Mouse (Mus musculus) lung, embryonic 14.5 days (tissue): Measurements from ENCODE around the gene P2ry12. TPM values are rescaled to one million over a fixed set of nuclear protein-coding genes. Genes with fewer than 3 reads are reported as not detected.

ENCODE experiments used
- ATAC-seq: fragments of 200-750 bp; cut with Nextera tagmentation; 2 replicates; pipeline ENCODE4 v1.8.0; 2017; ENCODE audit warnings: mild to moderate bottlenecking, moderate TSS enrichment, moderate library complexity; ENCODE audit not compliant: insufficient read depth
- DNase-seq: peaks from one replicate; pipeline ENCODE4 v3.0.0-alpha.2; 2015
- H3K27ac ChIP-seq: fragments of 300-500 bp; sonication (generic); 2 replicates; pipeline ENCODE4 v1.5.1; 2014; ENCODE audit warnings: low read depth, mild to moderate bottlenecking, moderate library complexity
- H3K27me3 ChIP-seq: fragments of 300-500 bp; sonication (generic); 2 replicates; pipeline ENCODE4 v1.6.1; 2014; ENCODE audit warnings: low read length, control low read depth; ENCODE audit not compliant: insufficient read depth
- H3K36me3 ChIP-seq: fragments of 300-500 bp; sonication (generic); 2 replicates; pipeline ENCODE4 v1.6.1; 2014; ENCODE audit warnings: control low read depth; ENCODE audit not compliant: insufficient read depth
- H3K4me1 ChIP-seq: fragments of 300-500 bp; sonication (generic); 2 replicates; pipeline ENCODE4 v1.6.1; 2014; ENCODE audit warnings: antibody characterized with exemption, control low read depth; ENCODE audit not compliant: insufficient read depth
- H3K4me2 ChIP-seq: fragments of 300-500 bp; sonication (generic); 2 replicates; pipeline ENCODE4 v1.6.1; 2014; ENCODE audit warnings: mild to moderate bottlenecking
- H3K4me3 ChIP-seq: fragments of 300-500 bp; sonication (generic); 2 replicates; pipeline ENCODE4 v1.5.1; 2014; ENCODE audit warnings: low read depth, low read length
- H3K9ac ChIP-seq: fragments of 300-500 bp; sonication (generic); 2 replicates; pipeline ENCODE4 v1.6.1; 2014
- H3K9me3 ChIP-seq: fragments of 300-500 bp; sonication (generic); 2 replicates; pipeline ENCODE4 v1.6.1; 2016; ENCODE audit warnings: low read depth, low read length, control low read depth
- CTCF ChIP-seq: IDR thresholded peaks from 2 replicates; pipeline ENCODE4 v1.5.1; 2016; ENCODE audit warnings: antibody characterized with exemption, low read depth
- WGBS: fragments of 180-500 bp; shearing (Covaris S2); extraction: QIAGEN DNeasy Blood & Tissue Kit; methylation state at CpG from one replicate; pipeline ENCODE4 v1.1.7; 2014; 5-methylcytosine and 5-hydroxymethylcytosine counted together
- polyA plus RNA-seq: library from polyadenylated mRNA; unstranded; fragments of >200 nt; fragmentation: Nextera tagmentation; extraction: Ambion mirVana; gene quantifications from 2 replicates; pipeline ENCODE4 v1.2.1, GENCODE M21; 2014

The P2ry12 gene
- polyA plus RNA-seq: 2.6 and 3.4 TPM in 2 replicates

- no peak for ATAC-seq
- no peaks in the 10 kb centered on the region for H3K27me3 ChIP-seq
- no peak within 1 kb of the TSS for H3K27ac ChIP-seq
- no peak for DNase-seq
- 53% methylated on average over 7 of the region's 7 CpGs for WGBS
- H3K4me1 ChIP-seq: peaks cover 10% of the 10 kb centered on the region; the same call in 1 of the 2 replicates
- no peaks in the 10 kb centered on the region for H3K9me3 ChIP-seq
- no peak for TF ChIP-seq CTCF
- H3K4me2 ChIP-seq: no peak within 1 kb of the TSS
- no peak within 1 kb of the TSS for H3K4me3 ChIP-seq
- H3K9ac ChIP-seq: no peak within 1 kb of the TSS
- H3K36me3 ChIP-seq: no peaks in the 10 kb centered on the region
These were observed at the start of gene P2ry12 for GRCm38 (mm10) chr3:59262704-59263103. Gene P2ry12 (minus strand): TSS chr3:59262871.

GRCm38 (mm10) chr3:59305518-59305917, 42.8 kb upstream of the P2ry12 start:
- H3K4me2 ChIP-seq: no peak overlapping the region
- no peaks in the 10 kb centered on the region for H3K4me1 ChIP-seq
- DNase-seq (no peak), ATAC-seq (no peak)
- H3K36me3 ChIP-seq: 0 out of 2 replicates have a peak, but pooled peaks cover 2% of the 10 kb centered on the region
- H3K4me3 ChIP-seq: no peak overlapping the region
- TF ChIP-seq CTCF: no peak
- WGBS: 87% methylated on average over 2 of the region's 2 CpGs
- no peaks in the 10 kb centered on the region for H3K9me3 ChIP-seq
- H3K9ac ChIP-seq: no peak overlapping the region
- H3K27me3 ChIP-seq: no peaks in the 10 kb centered on the region
- no peak overlapping the region for H3K27ac ChIP-seq

- no peak for DNase-seq
- no peak overlapping the region for H3K4me2 ChIP-seq
- H3K9ac ChIP-seq: no peak overlapping the region
- no peak overlapping the region for H3K27ac ChIP-seq
- H3K36me3 ChIP-seq: 0 out of 2 replicates have a peak, but pooled peaks cover 2% of the 10 kb centered on the region
- TF ChIP-seq CTCF: no peak
- WGBS: 93% methylated on average over 5 of the region's 5 CpGs
- no peaks in the 10 kb centered on the region for H3K27me3 ChIP-seq
- no peak for ATAC-seq
- H3K4me3 ChIP-seq: no peak overlapping the region
- H3K4me1 ChIP-seq: no peaks in the 10 kb centered on the region
- H3K9me3 ChIP-seq: no peaks in the 10 kb centered on the region
These were observed 42.3 kb upstream of the P2ry12 start for GRCm38 (mm10) chr3:59304944-59305343.

GRCm38 (mm10) chr3:59297653-59298052, 35.0 kb upstream of the P2ry12 start:
- no peak overlapping the region for H3K4me3 ChIP-seq
- no peaks in the 10 kb centered on the region for H3K4me1 ChIP-seq
- ATAC-seq (no peak), DNase-seq (no peak)
- H3K27me3 ChIP-seq: no peaks in the 10 kb centered on the region
- H3K36me3 ChIP-seq: no peaks in the 10 kb centered on the region
- no peak for TF ChIP-seq CTCF
- no peak overlapping the region for H3K27ac ChIP-seq
- H3K9ac ChIP-seq: no peak overlapping the region
- no peak overlapping the region for H3K4me2 ChIP-seq
- no peaks in the 10 kb centered on the region for H3K9me3 ChIP-seq
- 80% methylated on average over 16 of the region's 16 CpGs for WGBS

- DNase-seq (no peak), ATAC-seq (no peak)
- H3K27me3 ChIP-seq: no peaks in the 10 kb centered on the region
- no peak overlapping the region for H3K4me2 ChIP-seq
- H3K9ac ChIP-seq: no peak overlapping the region
- TF ChIP-seq CTCF: no peak
- H3K4me3 ChIP-seq: no peak overlapping the region
- H3K36me3 ChIP-seq: no peaks in the 10 kb centered on the region
- no peak overlapping the region for H3K27ac ChIP-seq
- H3K4me1 ChIP-seq: no peaks in the 10 kb centered on the region
- no peaks in the 10 kb centered on the region for H3K9me3 ChIP-seq
- 88% methylated on average over 5 of the region's 5 CpGs for WGBS
These were observed 34.0 kb upstream of the P2ry12 start for GRCm38 (mm10) chr3:59296563-59297130.

GRCm38 (mm10) chr3:59295699-59296562, 33.3 kb upstream of the P2ry12 start:
- DNase-seq: no peak
- H3K27ac ChIP-seq: no peak overlapping the region
- 82% methylated on average over 16 of the region's 16 CpGs for WGBS
- ATAC-seq: no peak
- H3K9ac ChIP-seq: no peak overlapping the region
- H3K27me3 ChIP-seq: no peaks in the 10 kb centered on the region
- no peaks in the 10 kb centered on the region for H3K36me3 ChIP-seq
- no peak overlapping the region for H3K4me3 ChIP-seq
- H3K4me1 ChIP-seq: no peaks in the 10 kb centered on the region
- no peak overlapping the region for H3K4me2 ChIP-seq
- TF ChIP-seq CTCF: no peak
- no peaks in the 10 kb centered on the region for H3K9me3 ChIP-seq

GRCm38 (mm10) chr3:59293437-59294199, 30.9 kb upstream of the P2ry12 start:
- WGBS: 81% methylated on average over 5 of the region's 5 CpGs
- no peak for TF ChIP-seq CTCF
- ATAC-seq (no peak), DNase-seq (no peak)
- Histone ChIP-seq H3K9ac (no peak overlapping the region), H3K4me1 (no peaks in the 10 kb centered on the region), H3K36me3 (no peaks in the 10 kb centered on the region), H3K27ac (no peak overlapping the region), H3K4me3 (no peak overlapping the region), H3K4me2 (no peak overlapping the region), H3K9me3 (no peaks in the 10 kb centered on the region), H3K27me3 (no peaks in the 10 kb centered on the region)
